Mouse (Mus musculus) left cerebral cortex, adult 2 months (tissue): ENCODE results near the gene Zfp524. TPM values are rescaled to one million over a fixed set of nuclear protein-coding genes. Genes with fewer than 3 reads are reported as not detected.

ENCODE experiments used
- DNase-seq, 2 experiments: peaks; one replicate each; pipeline ENCODE4 v3.0.0; 2021 to 2022; ENCODE audit warnings: low spot score in 2 of 2, mixed read lengths in 1 of 2; ENCODE audit errors: extremely low spot score in 1 of 2
- H3K27ac ChIP-seq: fragments of 200-600 bp; 2 replicates; pipeline ENCODE4 v1.8.1; 2022
- H3K4me3 ChIP-seq: fragments of 200-600 bp; 2 replicates; pipeline ENCODE4 v1.8.1; 2022
- CTCF ChIP-seq: fragments of 200-600 bp; IDR thresholded peaks from 2 replicates; pipeline ENCODE4 v1.8.1; 2022; ENCODE audit warnings: antibody characterized with exemption, mild to moderate bottlenecking, moderate library complexity
- intact Hi-C: fragments of 180-260 bp; cut with DNase I; formaldehyde crosslinking; loops from one replicate; pipeline ENCODE4 v1.15.1; 2025
- total RNA-seq, 2 experiments: library from RNA; stranded (reverse); gene quantifications; 2 replicates each; pipeline ENCODE4 v1.2.3; 2021

Gene Zfp524
- total RNA-seq, 2 experiments from 2014 or later = 6.3 to 6.5 TPM

DNA sequence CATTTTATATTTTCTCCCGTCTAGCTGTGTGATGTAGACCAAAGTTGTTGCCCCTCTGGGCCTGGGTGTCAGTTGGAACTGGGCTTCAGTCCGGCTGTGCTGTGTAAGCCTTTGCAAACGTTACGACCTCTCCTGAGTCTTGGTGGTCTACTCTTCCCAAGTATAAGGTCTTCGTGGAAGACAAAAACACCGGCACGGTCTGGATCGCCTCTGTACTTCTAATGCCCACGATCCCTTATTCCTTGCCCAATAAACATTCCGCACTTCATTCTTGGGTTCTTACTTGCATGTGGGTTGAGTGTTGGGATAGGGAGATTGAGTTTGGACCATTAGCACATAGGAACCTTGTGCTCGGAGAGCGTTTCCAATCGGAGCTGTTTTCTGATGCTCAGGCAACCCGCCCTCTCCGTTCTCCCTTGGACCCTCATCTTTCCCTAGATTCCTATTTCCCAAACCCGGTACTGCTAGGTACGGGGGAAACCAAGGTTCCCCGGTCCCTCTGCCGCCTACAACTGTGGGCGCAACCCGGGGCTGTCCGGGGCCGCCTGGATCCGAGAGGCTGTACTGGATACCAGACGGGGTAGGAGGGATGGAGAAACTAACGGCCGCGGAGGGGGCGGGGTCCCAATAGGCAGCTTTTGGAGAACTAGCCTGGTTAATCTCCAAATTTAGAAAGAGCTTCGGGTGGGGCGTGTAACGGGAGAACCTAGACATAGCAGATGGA lies 39.4 kb downstream of the Zfp524 start:
- DNase-seq = peak; percentile 54 to 62
- H3K27ac ChIP-seq = peak overlapping the region; percentile 20; the same call in 1 of the 2 replicates
- H3K4me3 ChIP-seq = peak overlapping the region; percentile 67
- no peak for TF ChIP-seq CTCF
- intact Hi-C loops = loop anchor here (10.0 kb wide), 2 partner anchors 209 to 499 kb away; partner anchors contain the start of gene Shisa7

DNA sequence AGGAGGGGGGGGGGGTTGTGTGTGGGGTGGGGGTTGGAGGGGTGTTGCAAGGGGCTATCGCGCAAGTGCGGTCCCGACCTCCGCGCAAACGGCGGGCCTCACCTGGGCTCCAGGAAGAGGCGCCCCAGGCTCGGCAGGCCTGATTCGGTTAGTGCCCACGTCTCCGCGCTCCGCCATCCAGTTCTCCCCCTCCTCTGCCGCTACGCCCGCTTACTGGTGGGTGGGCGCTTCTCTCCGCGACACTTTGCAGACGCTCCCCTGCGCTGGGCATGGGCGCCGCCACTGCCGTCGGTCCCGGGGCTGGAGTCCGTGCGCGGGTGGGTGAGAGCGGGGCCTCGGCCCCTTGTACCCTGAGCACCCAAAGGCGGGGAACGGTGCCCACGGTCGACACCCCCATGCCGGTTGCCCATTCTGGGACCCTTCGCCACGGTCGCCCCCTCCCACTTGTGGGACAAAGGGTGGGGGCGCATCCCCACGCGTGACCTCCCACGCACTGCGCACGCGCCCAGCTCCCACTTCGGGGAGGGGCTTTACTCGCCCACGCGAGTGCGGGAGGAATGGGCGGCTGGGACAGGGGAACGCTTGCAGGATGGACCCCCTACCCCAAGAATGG lies 42.5 kb downstream of the Zfp524 start:
- peak overlapping the region; percentile 67 for H3K4me3 ChIP-seq
- peak overlapping the region; percentile 97 for H3K27ac ChIP-seq
- intact Hi-C loops = loop anchor here (10.0 kb wide), 2 partner anchors 212 to 502 kb away; partner anchors contain the start of gene Shisa7
- DNase-seq = peak; percentile 67 to 73
- TF ChIP-seq CTCF = no peak

DNA sequence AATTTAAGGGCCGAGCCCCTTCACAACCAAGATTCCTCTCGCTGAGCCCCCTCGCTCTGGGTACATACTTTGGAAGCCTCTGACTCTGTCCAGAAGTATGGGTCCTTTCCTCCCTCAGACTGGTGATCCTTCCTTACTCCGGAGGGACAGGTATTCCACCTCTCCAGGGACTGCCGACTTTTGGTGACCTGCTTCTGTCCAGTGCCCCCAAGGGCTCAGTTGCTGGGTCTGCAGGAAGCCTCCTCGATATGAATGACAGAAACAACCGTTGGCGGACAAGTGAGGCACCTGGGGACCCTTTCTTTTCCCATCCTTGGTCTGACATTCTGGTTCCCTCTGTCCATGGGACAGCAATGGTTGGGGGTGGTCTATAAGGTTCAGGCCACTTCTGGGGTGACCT lies 43.2 kb downstream of the Zfp524 start:
- intact Hi-C loops = loop anchor here (10.0 kb wide), 2 partner anchors 213 to 503 kb away; partner anchors contain the start of gene Shisa7
- peak overlapping the region; percentile 97 for H3K27ac ChIP-seq

DNA sequence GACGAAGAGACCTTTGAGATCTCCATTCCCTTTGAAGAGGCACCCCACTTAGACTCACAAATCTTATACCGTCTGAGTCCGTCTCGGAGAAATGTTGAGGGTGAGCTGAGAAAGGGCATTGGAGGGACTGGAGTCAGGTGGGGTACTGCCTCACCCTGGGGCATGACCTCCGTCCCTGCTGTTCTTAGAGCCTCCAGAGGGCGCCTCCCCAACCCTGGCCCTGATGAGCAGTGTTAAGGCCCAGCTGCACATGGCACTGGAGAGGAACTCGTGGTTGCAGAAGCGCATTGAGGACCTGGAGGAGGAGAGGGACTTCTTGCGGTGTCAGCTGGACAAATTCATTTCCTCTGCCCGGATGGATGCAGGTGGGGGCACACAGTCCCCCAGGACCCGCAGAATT lies 43.6 kb downstream of the Zfp524 start:
- peak in 1 of 2 experiments; percentile 41 for DNase-seq
- no peak; the same call in none of the 2 replicates for TF ChIP-seq CTCF
- intact Hi-C loops = loop anchor here (10.0 kb wide), 2 partner anchors 213 to 503 kb away; partner anchors contain the start of gene Shisa7
- H3K4me3 ChIP-seq = peak overlapping the region; percentile 67
- H3K27ac ChIP-seq = peak overlapping the region; percentile 97

More for the DNA sequence above, 43.2 kb downstream of the Zfp524 start:
- peak overlapping the region; percentile 67 for H3K4me3 ChIP-seq
- DNase-seq = no peak
- TF ChIP-seq CTCF = no peak

DNA sequence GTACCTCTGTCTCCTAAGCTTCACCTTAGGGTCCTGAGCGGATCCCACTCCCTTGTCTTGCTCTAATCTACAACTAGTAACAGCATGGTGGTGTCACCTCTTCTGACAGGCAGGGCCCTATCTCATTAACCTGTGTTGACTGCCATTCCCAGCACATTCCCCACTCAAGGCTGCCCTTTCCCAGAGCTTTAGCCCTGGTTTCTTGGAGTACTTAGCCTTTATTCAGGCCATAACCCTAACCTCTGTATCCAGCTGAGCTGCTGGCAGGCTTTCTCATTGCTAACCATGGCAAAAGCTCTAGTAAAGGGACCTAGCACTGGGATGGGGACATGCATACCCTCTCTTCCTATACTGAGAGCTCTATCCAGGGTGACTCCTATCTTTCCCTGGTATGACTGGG lies 44.4 kb downstream of the Zfp524 start:
- Histone ChIP-seq H3K4me3 (no peak overlapping the region), H3K27ac (peak overlapping the region; percentile 28; the same call in 1 of the 2 replicates)
- TF ChIP-seq CTCF = no peak
- DNase-seq = no peak
- intact Hi-C loops = loop anchor here (10.0 kb wide), 2 partner anchors 214 to 504 kb away; partner anchors contain the start of gene Shisa7

DNA sequence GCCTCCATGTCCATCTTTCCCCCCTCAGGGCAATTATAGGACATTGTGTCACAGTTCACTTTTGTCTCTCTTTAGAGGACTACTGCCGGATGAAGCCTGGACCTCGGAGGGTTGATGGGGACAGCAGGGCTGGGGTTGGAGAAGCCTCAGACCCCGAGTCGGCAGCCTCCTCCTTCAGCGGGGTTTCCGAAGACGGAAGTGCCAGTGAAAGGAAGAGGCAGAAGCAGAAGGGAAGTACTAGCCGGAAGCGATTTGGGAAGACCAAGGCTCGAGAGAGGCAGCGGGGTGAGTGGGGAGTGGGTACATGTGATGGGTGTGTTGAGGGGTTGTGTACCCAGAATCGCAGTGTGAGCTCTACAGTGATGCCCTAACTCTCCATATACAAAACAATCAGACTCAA lies 45.2 kb downstream of the Zfp524 start:
- H3K4me3 ChIP-seq = no peak overlapping the region; the same call in 1 of the 2 replicates
- intact Hi-C loops = loop anchor here (10.0 kb wide), 2 partner anchors 215 to 505 kb away; partner anchors contain the start of gene Shisa7
- no peak for TF ChIP-seq CTCF
- no peak for DNase-seq
- H3K27ac ChIP-seq = peak overlapping the region; percentile 99

DNA sequence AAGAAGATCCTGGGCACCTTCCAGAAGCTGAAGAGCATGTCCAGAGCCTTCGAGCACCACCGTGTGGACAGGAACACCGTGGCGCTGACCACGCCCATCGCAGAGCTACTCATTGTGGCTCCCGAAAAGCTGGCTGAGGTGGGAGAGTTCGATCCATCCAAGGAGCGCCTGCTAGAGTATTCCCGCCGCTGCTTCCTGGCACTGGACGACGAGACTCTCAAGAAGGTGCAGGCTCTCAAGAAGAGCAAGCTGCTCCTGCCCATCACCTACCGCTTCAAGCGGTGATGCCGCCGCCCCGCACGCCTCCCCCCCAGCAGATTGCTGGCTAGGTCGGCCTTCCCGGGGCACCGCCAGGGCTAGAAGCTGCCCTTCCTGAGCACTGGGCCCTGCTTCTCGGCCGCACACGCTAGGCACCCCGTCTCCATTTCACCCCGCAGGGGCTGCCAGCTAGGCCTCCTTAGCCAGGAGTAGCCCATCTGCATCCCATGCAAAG lies 46.1 kb downstream of the Zfp524 start:
- intact Hi-C loops = loop anchor here (2.0 to 10.0 kb wide), 4 partner anchors 39 to 1415 kb away; partner anchors contain the start of genes Ccdc106, Cnot3, Mboat7 and Ppp1r12c
- Histone ChIP-seq H3K4me3 (peak overlapping the region; percentile 85), H3K27ac (peak overlapping the region; percentile 99)
- peak; percentile 72 to 74 for DNase-seq
- TF ChIP-seq CTCF = peak; percentile 63

DNA sequence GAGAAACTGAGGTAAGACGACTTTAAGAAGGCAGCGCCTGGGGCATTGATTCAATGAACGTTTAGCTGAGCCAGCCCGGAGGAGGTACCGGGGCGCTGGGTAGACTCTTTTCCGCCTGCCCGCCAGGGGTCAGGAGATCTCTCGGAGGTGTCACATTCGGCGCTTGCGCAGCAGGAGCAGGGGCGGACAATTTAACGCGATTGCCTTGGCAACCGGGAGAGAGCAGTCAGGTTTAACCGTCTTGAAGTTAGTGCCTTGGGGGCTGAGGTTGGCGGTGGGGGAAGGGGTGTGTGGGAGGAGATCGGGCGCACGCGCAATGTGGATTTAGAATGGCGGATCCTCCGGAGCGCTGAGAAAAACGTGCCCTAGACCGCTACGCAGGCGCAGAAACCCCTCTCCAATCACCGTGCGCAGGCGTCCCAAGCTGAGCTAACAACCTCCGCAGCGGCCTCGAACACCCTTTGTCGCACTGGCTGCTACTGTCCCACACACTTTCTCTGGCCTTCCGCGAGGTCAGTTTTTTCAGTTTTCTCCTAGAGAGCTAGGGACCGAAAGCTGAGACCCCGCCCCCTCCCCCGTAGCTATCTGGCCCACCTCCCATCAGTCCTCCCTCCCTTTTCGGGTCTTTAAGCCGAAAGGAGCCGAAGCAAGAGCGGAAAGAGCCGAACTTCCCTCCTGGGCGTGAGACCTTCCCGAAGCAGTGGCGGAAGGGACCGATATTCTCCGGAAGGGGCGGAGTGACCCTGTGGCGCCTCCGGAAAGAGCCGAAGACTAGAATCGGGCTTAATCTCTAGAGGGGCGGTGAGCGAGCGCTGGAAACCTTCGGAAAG lies 46.9 kb downstream of the Zfp524 start:
- TF ChIP-seq CTCF = peak; percentile 60
- DNase-seq = peak; percentile 98 to 99
- H3K4me3 ChIP-seq = peak overlapping the region; percentile 85
- intact Hi-C loops = loop anchor here (2.0 to 10.0 kb wide), 4 partner anchors 40 to 1416 kb away; partner anchors contain the start of genes Ccdc106, Cnot3, Mboat7 and Ppp1r12c
- peak overlapping the region; percentile 99 for H3K27ac ChIP-seq

DNA sequence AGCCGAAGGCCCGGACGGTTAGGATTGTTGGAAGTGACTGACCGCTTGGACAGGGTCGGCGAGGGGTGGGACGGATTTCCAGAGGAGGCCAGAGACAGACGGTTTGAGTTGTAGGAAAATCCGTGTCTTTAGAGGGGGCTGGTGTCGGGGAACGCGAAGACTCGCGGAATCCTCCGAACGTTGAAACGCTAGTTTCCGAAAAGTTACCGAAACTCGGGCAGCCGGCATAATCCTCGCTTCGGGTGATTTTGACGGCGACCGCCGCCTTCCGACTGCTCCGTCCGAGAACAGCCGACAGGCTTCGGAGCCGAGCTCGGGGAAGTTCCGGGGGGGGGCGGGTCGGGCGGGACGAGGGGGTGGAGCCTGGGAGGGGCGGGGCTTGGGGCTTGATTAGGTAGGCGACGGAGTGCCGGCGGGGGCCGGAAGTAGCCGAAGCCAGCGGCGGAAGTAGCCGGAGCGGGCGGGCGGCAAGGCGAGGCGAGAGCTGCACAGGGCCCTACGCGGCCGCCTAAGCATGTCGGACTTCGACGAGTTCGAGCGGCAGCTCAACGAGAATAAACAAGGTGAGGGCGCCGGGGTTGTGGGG lies 47.7 kb downstream of the Zfp524 start, which contains the start of gene U2af2:
Gene U2af2, plus strand, starts transcription at position 370 of the 586 bp plus-strand sequence.
- Histone ChIP-seq H3K27ac (peak within 1 kb of the TSS; percentile 99), H3K4me3 (peak within 1 kb of the TSS; percentile 85)
- peak; percentile 91 to 94 for DNase-seq
- no peak for TF ChIP-seq CTCF
- intact Hi-C loops = loop anchor here (1.0 to 10.0 kb wide), 5 partner anchors 18 to 1417 kb away; partner anchors contain the start of genes Ccdc106, Cnot3, Epn1 and Mboat7

DNA sequence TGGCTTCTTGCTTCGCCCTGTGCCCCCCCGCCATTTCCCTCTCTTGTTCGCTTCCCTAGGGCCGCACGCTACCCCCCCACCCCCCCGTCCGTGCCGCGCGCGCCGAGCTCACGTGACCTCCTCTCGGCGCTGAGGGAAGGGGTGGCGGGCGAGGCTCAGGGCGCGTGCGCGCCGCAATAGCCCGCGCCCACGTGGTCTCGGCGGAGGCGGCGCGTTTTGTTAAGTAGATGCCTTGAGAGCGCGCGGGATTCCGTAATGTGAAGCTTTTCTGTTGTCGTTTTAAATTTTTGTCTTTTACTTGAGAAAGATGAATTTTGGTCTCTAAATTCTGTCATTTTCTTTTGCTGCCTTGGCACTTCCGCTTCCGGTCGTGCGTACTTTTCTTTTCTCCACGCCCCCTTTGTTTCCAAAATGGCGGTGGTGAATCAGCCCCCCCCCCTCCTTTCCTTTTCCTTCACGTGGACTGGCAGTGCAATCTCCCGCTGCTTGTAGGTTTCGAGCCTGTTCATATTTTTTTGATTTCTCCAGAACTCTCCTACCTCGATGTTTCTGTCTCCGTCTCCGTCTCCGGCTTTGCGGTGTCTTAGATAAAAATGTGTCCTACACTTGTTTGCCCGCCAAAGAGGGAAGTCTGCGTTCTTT lies 48.3 kb downstream of the Zfp524 start:
- no peak for DNase-seq
- Histone ChIP-seq H3K27ac (peak overlapping the region; percentile 99), H3K4me3 (peak overlapping the region; percentile 85)
- no peak for TF ChIP-seq CTCF
- intact Hi-C loops = loop anchor here (1.0 to 10.0 kb wide), 4 partner anchors 18 to 1418 kb away; partner anchors contain the start of genes Cnot3, Epn1, Mboat7 and Ppp1r12c
